Mouse (Mus musculus): ENCODE data around the gene Aktip. TPM values are rescaled to one million over a fixed set of nuclear protein-coding genes. Genes with fewer than 3 reads are reported as not detected.

The Aktip gene
- polyA plus RNA-seq, 2 experiments = 2.9 to 5.6 TPM

GRCm38 (mm10) chr8:91114428-91114827 lies 85.3 kb downstream of the Aktip start:
- ATAC-seq (ENCODE audit: insufficient read depth) = no peak
- no peak overlapping the region for H3K27ac ChIP-seq
- no peak overlapping the region for H3K9ac ChIP-seq (replicated peaks)
- no peak overlapping the region for H3K4me2 ChIP-seq (ENCODE audit: low read depth)
- H3K36me3 ChIP-seq (replicated peaks; ENCODE audit: control insufficient read depth, insufficient read depth, low read depth) = peaks cover 4% of the 10 kb centered on the region; the same call in 1 of the 2 replicates
- no peaks in the 10 kb centered on the region for H3K27me3 ChIP-seq (ENCODE audit: control insufficient read depth, insufficient read depth, low read length)
- DNase-seq (ENCODE audit: low read depth in 3 of 3, low spot score in 3 of 3) = no peak
- no peaks in the 10 kb centered on the region for H3K9me3 ChIP-seq (ENCODE audit: control insufficient read depth, low read length)
- TF ChIP-seq CTCF (IDR thresholded peaks at IDR 0.05; ENCODE audit: low read depth) (no peak), EP300 (IDR thresholded peaks at IDR 0.05; ENCODE audit: low read depth) (no peak)
- H3K4me3 ChIP-seq (ENCODE audit: insufficient read depth in 1 of 2, low read depth in 2 of 2, low read length in 2 of 2) = no peak overlapping the region
- WGBS (ENCODE audit: insufficient replicate concordance) = 76% methylated on average over 5 of the region's 5 CpGs
- H3K4me1 ChIP-seq (replicated peaks; ENCODE audit: control insufficient read depth in 2 of 2, insufficient read depth in 2 of 2, low read length in 1 of 2) = no peaks in the 10 kb centered on the region

GRCm38 (mm10) chr8:91111868-91112477 lies 87.8 kb downstream of the Aktip start:
- H3K36me3 ChIP-seq (replicated peaks; ENCODE audit: control insufficient read depth, insufficient read depth, low read depth) = no peaks in the 10 kb centered on the region; the same call in 1 of the 2 replicates
- DNase-seq (ENCODE audit: low read depth in 3 of 3, low spot score in 3 of 3) = no peak
- H3K27me3 ChIP-seq (ENCODE audit: control insufficient read depth, insufficient read depth, low read length) = no peaks in the 10 kb centered on the region
- no peak for ATAC-seq (ENCODE audit: insufficient read depth)
- no peak overlapping the region for H3K9ac ChIP-seq (replicated peaks)
- WGBS (ENCODE audit: insufficient replicate concordance) = 48% methylated on average over 5 of the region's 5 CpGs
- H3K4me1 ChIP-seq (replicated peaks; ENCODE audit: control insufficient read depth in 2 of 2, insufficient read depth in 2 of 2, low read length in 1 of 2) = no peaks in the 10 kb centered on the region
- H3K9me3 ChIP-seq (ENCODE audit: control insufficient read depth, low read length) = no peaks in the 10 kb centered on the region
- no peak for TF ChIP-seq CTCF (IDR thresholded peaks at IDR 0.05; ENCODE audit: low read depth)
- TF ChIP-seq EP300 (IDR thresholded peaks at IDR 0.05; ENCODE audit: low read depth) = no peak
- no peak overlapping the region for H3K27ac ChIP-seq
- no peak overlapping the region for H3K4me3 ChIP-seq (ENCODE audit: insufficient read depth in 1 of 2, low read depth in 2 of 2, low read length in 2 of 2)
- no peak overlapping the region for H3K4me2 ChIP-seq (ENCODE audit: low read depth)

GRCm38 (mm10) chr8:91106271-91106670 lies 93.5 kb downstream of the Aktip start:
- Histone ChIP-seq H3K27ac (no peak overlapping the region), H3K4me2 (ENCODE audit: low read depth) (no peak overlapping the region), H3K9ac (replicated peaks) (no peak overlapping the region), H3K4me3 (ENCODE audit: insufficient read depth in 1 of 2, low read depth in 2 of 2, low read length in 2 of 2) (no peak overlapping the region), H3K36me3 (replicated peaks; ENCODE audit: control insufficient read depth, insufficient read depth, low read depth) (peaks cover 3% of the 10 kb centered on the region; the same call in 1 of the 2 replicates), H3K9me3 (ENCODE audit: control insufficient read depth, low read length) (no peaks in the 10 kb centered on the region), H3K4me1 (replicated peaks; ENCODE audit: control insufficient read depth in 2 of 2, insufficient read depth in 2 of 2, low read length in 1 of 2) (no peaks in the 10 kb centered on the region), H3K27me3 (ENCODE audit: control insufficient read depth, insufficient read depth, low read length) (no peaks in the 10 kb centered on the region)
- DNase-seq (ENCODE audit: low read depth in 3 of 3, low spot score in 3 of 3) (no peak), ATAC-seq (ENCODE audit: insufficient read depth) (no peak)
- no peak for TF ChIP-seq CTCF (IDR thresholded peaks at IDR 0.05; ENCODE audit: low read depth)
- TF ChIP-seq EP300 (IDR thresholded peaks at IDR 0.05; ENCODE audit: low read depth) = no peak
- 82% methylated on average over 12 of the region's 12 CpGs for WGBS (ENCODE audit: insufficient replicate concordance)

- Histone ChIP-seq H3K9me3 (ENCODE audit: control insufficient read depth, low read length) (no peaks in the 10 kb centered on the region), H3K9ac (replicated peaks) (no peak overlapping the region), H3K27me3 (ENCODE audit: control insufficient read depth, insufficient read depth, low read length) (no peaks in the 10 kb centered on the region), H3K4me2 (ENCODE audit: low read depth) (no peak overlapping the region), H3K4me1 (replicated peaks; ENCODE audit: control insufficient read depth in 2 of 2, insufficient read depth in 2 of 2, low read length in 1 of 2) (no peaks in the 10 kb centered on the region), H3K36me3 (replicated peaks; ENCODE audit: control insufficient read depth, insufficient read depth, low read depth) (peaks cover 14% of the 10 kb centered on the region), H3K4me3 (ENCODE audit: insufficient read depth in 1 of 2, low read depth in 2 of 2, low read length in 2 of 2) (no peak overlapping the region), H3K27ac (no peak overlapping the region)
- 78% methylated on average over 6 of the region's 6 CpGs for WGBS (ENCODE audit: insufficient replicate concordance)
- DNase-seq (ENCODE audit: low read depth in 3 of 3, low spot score in 3 of 3) (no peak), ATAC-seq (ENCODE audit: insufficient read depth) (no peak)
- TF ChIP-seq CTCF (IDR thresholded peaks at IDR 0.05; ENCODE audit: low read depth) (no peak), EP300 (IDR thresholded peaks at IDR 0.05; ENCODE audit: low read depth) (no peak)
Observed at GRCm38 (mm10) chr8:91098106-91098505, 101.7 kb downstream of the Aktip start.

GRCm38 (mm10) chr8:91094135-91094534 lies 105.6 kb downstream of the Aktip start:
- no peaks in the 10 kb centered on the region for H3K27me3 ChIP-seq (ENCODE audit: control insufficient read depth, insufficient read depth, low read length)
- H3K4me2 ChIP-seq (ENCODE audit: low read depth) = no peak overlapping the region
- no peaks in the 10 kb centered on the region for H3K4me1 ChIP-seq (replicated peaks; ENCODE audit: control insufficient read depth in 2 of 2, insufficient read depth in 2 of 2, low read length in 1 of 2)
- ATAC-seq (ENCODE audit: insufficient read depth) = no peak
- no peak for DNase-seq (ENCODE audit: low read depth in 3 of 3, low spot score in 3 of 3)
- peaks cover 11% of the 10 kb centered on the region for H3K36me3 ChIP-seq (replicated peaks; ENCODE audit: control insufficient read depth, insufficient read depth, low read depth)
- no peak overlapping the region for H3K27ac ChIP-seq
- no peak for TF ChIP-seq CTCF (IDR thresholded peaks at IDR 0.05; ENCODE audit: low read depth)
- TF ChIP-seq EP300 (IDR thresholded peaks at IDR 0.05; ENCODE audit: low read depth) = no peak
- H3K9ac ChIP-seq (replicated peaks) = no peak overlapping the region
- WGBS (ENCODE audit: insufficient replicate concordance) = 75% methylated on average over 5 of the region's 5 CpGs
- no peak overlapping the region for H3K4me3 ChIP-seq (ENCODE audit: insufficient read depth in 1 of 2, low read depth in 2 of 2, low read length in 2 of 2)
- no peaks in the 10 kb centered on the region for H3K9me3 ChIP-seq (ENCODE audit: control insufficient read depth, low read length)

All from liver, embryonic 14.5 days (tissue).